Mouse (Mus musculus) lung, postnatal 0 days (tissue): Measurements from ENCODE around the gene Rnf166. TPM values are rescaled to one million over a fixed set of nuclear protein-coding genes. Genes with fewer than 3 reads are reported as not detected.

Source experiments
- ATAC-seq: fragments of 200-750 bp; cut with Nextera tagmentation; 2 replicates; pipeline ENCODE4 v1.8.0; 2017; ENCODE audit warnings: moderate library complexity
- DNase-seq: peaks from one replicate; pipeline ENCODE4 v3.0.0-alpha.2; 2016; ENCODE audit warnings: low spot score
- H3K27ac ChIP-seq: fragments of 300-500 bp; sonication (generic); 2 replicates; pipeline ENCODE4 v1.5.1; 2014; ENCODE audit warnings: antibody characterized with exemption, mild to moderate bottlenecking, low read length, mixed read lengths
- H3K27me3 ChIP-seq: fragments of 300-500 bp; sonication (generic); replicated peaks from 2 replicates; pipeline ENCODE4 v1.6.1; 2014; ENCODE audit warnings: low read length, mixed read lengths; ENCODE audit not compliant: insufficient read depth
- H3K36me3 ChIP-seq: fragments of 300-500 bp; sonication (generic); 2 replicates; pipeline ENCODE4 v1.6.1; 2014; ENCODE audit warnings: low read length, mixed read lengths; ENCODE audit not compliant: insufficient read depth
- H3K4me1 ChIP-seq: fragments of 300-500 bp; sonication (generic); 2 replicates; pipeline ENCODE4 v1.6.1; 2014; ENCODE audit warnings: antibody characterized with exemption, low read depth, low read length, mixed read lengths; ENCODE audit not compliant: insufficient read depth
- H3K4me2 ChIP-seq: fragments of 300-500 bp; sonication (generic); replicated peaks from 2 replicates; pipeline ENCODE4 v1.6.1; 2014; ENCODE audit warnings: low read depth, mild to moderate bottlenecking, low read length, moderate library complexity, mixed read lengths
- H3K4me3 ChIP-seq: fragments of 300-500 bp; sonication (generic); 2 replicates; pipeline ENCODE4 v1.5.1; 2014; ENCODE audit warnings: low read depth, low read length
- H3K9ac ChIP-seq: fragments of 300-500 bp; sonication (generic); replicated peaks from 2 replicates; pipeline ENCODE4 v1.6.1; 2014; ENCODE audit warnings: low read depth, mild to moderate bottlenecking
- H3K9me3 ChIP-seq: fragments of 300-500 bp; sonication (generic); 2 replicates; pipeline ENCODE4 v1.6.1; 2016; ENCODE audit warnings: low read length, mixed read lengths
- CTCF ChIP-seq: IDR thresholded peaks from 2 replicates; pipeline ENCODE4 v1.5.1; 2016; ENCODE audit warnings: antibody characterized with exemption, mild to moderate bottlenecking
- EP300 ChIP-seq: IDR thresholded peaks from 2 replicates; pipeline ENCODE4 v1.6.1; 2016; ENCODE audit warnings: antibody characterized with exemption, mild to moderate bottlenecking, control low read depth
- WGBS: fragments of 180-500 bp; shearing (Covaris S2); extraction: QIAGEN DNeasy Blood & Tissue Kit; methylation state at CpG from one replicate; pipeline ENCODE4 v1.1.7; 2014; 5-methylcytosine and 5-hydroxymethylcytosine counted together
- polyA plus RNA-seq: library from polyadenylated mRNA; unstranded; fragments of >200 nt; fragmentation: Nextera tagmentation; extraction: Ambion mirVana; gene quantifications from 2 replicates; pipeline ENCODE4 v1.2.1, GENCODE M21; 2015

The Rnf166 gene
- polyA plus RNA-seq, 1 experiment from 2014 or later, result 52.7 TPM

- ATAC-seq, result no peak
- no peak overlapping the region for H3K9ac ChIP-seq
- H3K36me3 ChIP-seq, result no peaks in the 10 kb centered on the region
- H3K9me3 ChIP-seq, result no peaks in the 10 kb centered on the region
- 22% methylated on average over 7 of the region's 7 CpGs for WGBS
- DNase-seq, result no peak
- no peak for TF ChIP-seq EP300
- no peak for TF ChIP-seq CTCF
- peaks cover 20% of the 10 kb centered on the region; the same call in 1 of the 2 replicates for H3K27me3 ChIP-seq
- no peak overlapping the region for H3K27ac ChIP-seq
- peak overlapping the region; percentile 49 for H3K4me2 ChIP-seq
- peaks cover 10% of the 10 kb centered on the region; the same call in 1 of the 2 replicates for H3K4me1 ChIP-seq
- H3K4me3 ChIP-seq, result no peak overlapping the region
Measured at GRCm38 (mm10) chr8:122459990-122460389, 15.9 kb downstream of the Rnf166 start.

GRCm38 (mm10) chr8:122459218-122459900, 16.5 kb downstream of the Rnf166 start:
- Histone ChIP-seq H3K27me3 (peaks cover 20% of the 10 kb centered on the region; the same call in 1 of the 2 replicates), H3K36me3 (no peaks in the 10 kb centered on the region), H3K4me1 (peaks cover 10% of the 10 kb centered on the region; the same call in 1 of the 2 replicates), H3K27ac (no peak overlapping the region), H3K9ac (no peak overlapping the region), H3K9me3 (no peaks in the 10 kb centered on the region), H3K4me3 (no peak overlapping the region), H3K4me2 (no peak overlapping the region)
- TF ChIP-seq EP300, result no peak
- TF ChIP-seq CTCF, result peak; percentile 59
- ATAC-seq (no peak), DNase-seq (peak; percentile 11)
- WGBS, result 47% methylated on average over 6 of the region's 6 CpGs

- Histone ChIP-seq H3K27ac (no peak overlapping the region), H3K36me3 (no peaks in the 10 kb centered on the region), H3K9me3 (no peaks in the 10 kb centered on the region), H3K4me3 (no peak overlapping the region), H3K4me2 (no peak overlapping the region), H3K9ac (no peak overlapping the region), H3K27me3 (peaks cover 20% of the 10 kb centered on the region; the same call in 1 of the 2 replicates), H3K4me1 (peaks cover 7% of the 10 kb centered on the region; the same call in 1 of the 2 replicates)
- WGBS, result 57% methylated on average over 11 of the region's 11 CpGs
- TF ChIP-seq EP300 (no peak), CTCF (no peak)
- DNase-seq (no peak), ATAC-seq (no peak)
Measured at GRCm38 (mm10) chr8:122457171-122457570, 18.7 kb downstream of the Rnf166 start.

- Histone ChIP-seq H3K9me3 (no peaks in the 10 kb centered on the region), H3K27me3 (0 out of 2 replicates have a peak, but pooled peaks cover 8% of the 10 kb centered on the region), H3K9ac (no peak overlapping the region), H3K4me1 (no peaks in the 10 kb centered on the region), H3K36me3 (no peaks in the 10 kb centered on the region), H3K4me3 (no peak overlapping the region), H3K4me2 (no peak overlapping the region), H3K27ac (no peak overlapping the region)
- TF ChIP-seq CTCF, result no peak
- TF ChIP-seq EP300, result no peak
- DNase-seq (no peak), ATAC-seq (no peak)
- 60% methylated on average over 6 of the region's 6 CpGs for WGBS
Measured at GRCm38 (mm10) chr8:122454409-122454808, 21.5 kb downstream of the Rnf166 start.

- Histone ChIP-seq H3K4me2 (no peak overlapping the region), H3K27me3 (no peaks in the 10 kb centered on the region)
- DNase-seq, result no peak
Measured at GRCm38 (mm10) chr8:122452154-122452553, 23.7 kb downstream of the Rnf166 start.

GRCm38 (mm10) chr8:122451161-122451703, 24.6 kb downstream of the Rnf166 start:
- no peak for DNase-seq
- Histone ChIP-seq H3K4me1 (no peaks in the 10 kb centered on the region), H3K36me3 (no peaks in the 10 kb centered on the region), H3K9me3 (no peaks in the 10 kb centered on the region), H3K4me2 (no peak overlapping the region), H3K27ac (no peak overlapping the region), H3K4me3 (no peak overlapping the region), H3K9ac (no peak overlapping the region), H3K27me3 (no peaks in the 10 kb centered on the region)
- no peak for ATAC-seq
- TF ChIP-seq EP300 (no peak), CTCF (no peak)
- WGBS, result 69% methylated on average over 7 of the region's 7 CpGs

More at GRCm38 (mm10) chr8:122452154-122452553, 23.7 kb downstream of the Rnf166 start:
- no peaks in the 10 kb centered on the region for H3K36me3 ChIP-seq
- H3K9ac ChIP-seq, result no peak overlapping the region
- H3K4me3 ChIP-seq, result no peak overlapping the region
- no peak overlapping the region for H3K27ac ChIP-seq
- 87% methylated on average over 10 of the region's 10 CpGs for WGBS
- TF ChIP-seq EP300, result no peak
- no peak for TF ChIP-seq CTCF
- ATAC-seq, result no peak
- no peaks in the 10 kb centered on the region for H3K9me3 ChIP-seq
- H3K4me1 ChIP-seq, result no peaks in the 10 kb centered on the region
